Mouse (Mus musculus) neural tube, embryonic 13.5 days (tissue): ENCODE results near the gene 1700056E22Rik. TPM values are rescaled to one million over a fixed set of nuclear protein-coding genes. Genes with fewer than 3 reads are reported as not detected.

Experiments
- ATAC-seq: fragments of 200-750 bp; cut with Nextera tagmentation; 2 replicates; pipeline ENCODE4 v1.8.0; 2017; ENCODE audit warnings: low read depth, mild to moderate bottlenecking, moderate TSS enrichment, moderate library complexity
- H3K27ac ChIP-seq: fragments of 300-500 bp; sonication (generic); replicated peaks from 2 replicates; pipeline ENCODE4 v1.5.1; 2015; ENCODE audit warnings: moderate library complexity, mild to moderate bottlenecking, inconsistent platforms
- H3K27me3 ChIP-seq: fragments of 300-500 bp; sonication (generic); 2 replicates; pipeline ENCODE4 v1.6.1; 2015; ENCODE audit warnings: mild to moderate bottlenecking, inconsistent platforms
- H3K36me3 ChIP-seq: fragments of 300-500 bp; sonication (generic); 2 replicates; pipeline ENCODE4 v1.6.1; 2015; ENCODE audit warnings: mild to moderate bottlenecking, inconsistent platforms
- H3K4me1 ChIP-seq: fragments of 300-500 bp; sonication (generic); replicated peaks from 2 replicates; pipeline ENCODE4 v1.6.1; 2015; ENCODE audit warnings: inconsistent platforms
- H3K4me2 ChIP-seq: fragments of 300-500 bp; sonication (generic); 2 replicates; pipeline ENCODE4 v1.6.1; 2015; ENCODE audit warnings: inconsistent platforms, mild to moderate bottlenecking, moderate library complexity
- H3K4me3 ChIP-seq: fragments of 300-500 bp; sonication (generic); 2 replicates; pipeline ENCODE4 v1.5.1; 2015; ENCODE audit warnings: mild to moderate bottlenecking, inconsistent platforms
- H3K9ac ChIP-seq: fragments of 300-500 bp; sonication (generic); 2 replicates; pipeline ENCODE4 v1.6.1; 2015; ENCODE audit warnings: moderate library complexity, mild to moderate bottlenecking, inconsistent platforms
- H3K9me3 ChIP-seq: fragments of 300-500 bp; sonication (generic); 2 replicates; pipeline ENCODE4 v1.6.1; 2016; ENCODE audit warnings: inconsistent platforms
- WGBS: fragments of 180-500 bp; shearing (Covaris S2); methylation state at CpG from one replicate; pipeline ENCODE4 v1.1.7; 2015; 5-methylcytosine and 5-hydroxymethylcytosine counted together
- polyA plus RNA-seq: library from polyadenylated mRNA; unstranded; fragments of >200 nt; fragmentation: Nextera tagmentation; extraction: Ambion mirVana; gene quantifications from 2 replicates; pipeline ENCODE4 v1.2.1, GENCODE M21; 2015

Gene 1700056E22Rik
- polyA plus RNA-seq, 1 experiment from 2014 or later = 0.89 TPM

DNA sequence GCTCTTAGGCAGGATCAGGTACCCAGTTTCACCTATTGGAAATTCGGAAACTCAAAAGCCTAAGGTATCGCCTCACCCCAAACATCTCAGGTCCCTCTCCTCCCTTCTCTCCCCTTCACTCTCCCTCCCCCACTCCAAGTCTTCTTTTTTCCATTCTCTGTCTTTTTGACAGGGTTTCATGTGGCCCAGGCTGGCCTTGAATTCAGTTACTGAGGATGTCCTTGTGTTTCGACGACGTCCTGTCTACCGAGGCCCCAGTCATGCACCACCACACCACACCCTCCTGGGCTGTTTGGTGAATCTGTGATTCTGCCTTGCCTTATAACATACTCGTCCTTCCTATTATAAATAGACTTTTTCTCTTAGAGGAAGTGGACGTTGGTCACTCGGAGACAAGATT lies 13.7 kb upstream of the 1700056E22Rik start:
- no peak overlapping the region for H3K4me3 ChIP-seq
- no peaks in the 10 kb centered on the region for H3K36me3 ChIP-seq
- H3K4me2 ChIP-seq = no peak overlapping the region
- no peaks in the 10 kb centered on the region for H3K9me3 ChIP-seq
- H3K27me3 ChIP-seq = no peaks in the 10 kb centered on the region
- H3K27ac ChIP-seq = no peak overlapping the region
- no peak for ATAC-seq
- H3K9ac ChIP-seq = no peak overlapping the region
- WGBS = 84% methylated on average over 9 of the region's 9 CpGs
- peaks cover 8% of the 10 kb centered on the region for H3K4me1 ChIP-seq

DNA sequence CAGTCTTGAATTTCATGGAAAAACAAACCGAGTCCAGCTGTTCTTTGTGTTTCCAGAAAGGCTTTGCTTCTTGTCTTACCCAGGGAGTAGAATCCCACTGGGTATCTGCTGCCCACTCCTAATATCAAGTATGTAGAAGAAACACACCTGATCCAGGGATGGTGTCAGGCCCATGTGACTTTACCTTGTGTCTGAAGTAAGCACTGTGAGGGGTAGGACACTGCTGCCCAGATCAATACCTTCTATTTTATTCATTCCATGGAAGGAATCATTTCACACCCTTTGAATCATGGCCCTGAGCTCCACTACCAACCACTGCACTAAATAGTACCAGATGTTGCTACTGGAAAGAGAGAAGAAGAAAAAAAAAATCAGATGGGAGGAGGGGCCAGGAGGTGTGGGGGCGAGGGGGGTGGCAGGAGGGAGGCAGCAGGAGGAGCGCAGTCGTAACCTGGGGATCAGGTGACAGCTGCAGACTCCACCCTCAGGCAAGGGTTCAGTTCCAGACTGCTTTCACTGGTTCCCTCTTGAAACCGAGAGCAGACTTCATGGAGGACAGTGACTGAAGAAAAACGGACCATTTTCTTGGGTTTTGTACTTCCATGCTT lies 12.1 kb upstream of the 1700056E22Rik start:
- Histone ChIP-seq H3K9me3 (no peaks in the 10 kb centered on the region), H3K27ac (no peak overlapping the region), H3K4me2 (no peak overlapping the region), H3K9ac (no peak overlapping the region), H3K27me3 (no peaks in the 10 kb centered on the region), H3K4me3 (no peak overlapping the region), H3K4me1 (peaks cover 12% of the 10 kb centered on the region; the same call in 1 of the 2 replicates), H3K36me3 (no peaks in the 10 kb centered on the region)
- ATAC-seq = no peak
- WGBS = 52% methylated on average over 6 of the region's 6 CpGs

DNA sequence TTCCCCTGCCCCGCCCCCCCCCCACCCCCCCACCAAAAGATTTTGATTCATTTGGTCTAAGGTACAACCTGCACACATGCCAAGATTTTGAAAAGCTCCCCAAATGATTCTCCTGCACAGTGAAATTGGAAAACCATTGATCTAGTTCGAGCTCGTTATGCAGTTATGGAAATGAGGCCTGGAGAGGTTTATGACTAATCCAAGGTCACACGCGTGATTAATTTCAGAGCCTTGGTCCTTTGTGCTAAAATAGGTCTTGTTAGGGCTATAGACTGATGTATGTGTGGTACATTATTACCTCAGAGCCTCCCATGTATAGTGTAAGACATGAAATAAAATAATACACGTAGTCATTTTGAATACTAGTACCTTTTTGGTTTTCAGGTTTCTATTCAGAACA lies 9.3 kb upstream of the 1700056E22Rik start:
- no peaks in the 10 kb centered on the region for H3K36me3 ChIP-seq
- ATAC-seq = no peak
- 81% methylated on average over 6 of the region's 6 CpGs for WGBS

DNA sequence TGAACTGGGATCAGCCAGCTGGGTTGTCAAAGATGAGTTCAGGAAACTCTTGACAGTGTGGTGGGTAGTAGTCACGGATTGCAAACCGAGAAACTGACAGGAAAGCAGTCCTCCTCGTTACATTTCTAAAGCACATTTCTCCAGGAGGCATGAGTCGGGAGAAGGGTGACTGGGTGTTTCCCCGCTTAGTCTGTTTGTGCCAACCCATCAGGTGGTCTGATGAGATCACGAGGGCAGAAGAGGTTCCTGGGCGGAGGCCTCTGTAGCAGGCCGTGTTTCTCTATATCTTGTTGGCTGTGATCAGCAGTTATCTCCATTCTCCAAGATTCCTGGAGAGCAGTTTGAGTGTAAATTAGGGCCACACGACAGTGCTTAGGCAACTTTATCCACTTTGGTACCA lies 8.6 kb upstream of the 1700056E22Rik start:
- 74% methylated on average over 9 of the region's 9 CpGs for WGBS
- Histone ChIP-seq H3K9me3 (no peaks in the 10 kb centered on the region), H3K4me2 (no peak overlapping the region), H3K27ac (no peak overlapping the region), H3K27me3 (no peaks in the 10 kb centered on the region), H3K4me1 (peaks cover 31% of the 10 kb centered on the region), H3K9ac (no peak overlapping the region), H3K36me3 (no peaks in the 10 kb centered on the region), H3K4me3 (no peak overlapping the region)
- ATAC-seq = no peak

More for the DNA sequence above, 9.3 kb upstream of the 1700056E22Rik start:
- H3K27ac ChIP-seq = no peak overlapping the region
- H3K27me3 ChIP-seq = no peaks in the 10 kb centered on the region
- H3K9me3 ChIP-seq = no peaks in the 10 kb centered on the region
- H3K4me3 ChIP-seq = no peak overlapping the region
- H3K4me2 ChIP-seq = no peak overlapping the region
- no peak overlapping the region for H3K9ac ChIP-seq
- H3K4me1 ChIP-seq = peaks cover 31% of the 10 kb centered on the region

DNA sequence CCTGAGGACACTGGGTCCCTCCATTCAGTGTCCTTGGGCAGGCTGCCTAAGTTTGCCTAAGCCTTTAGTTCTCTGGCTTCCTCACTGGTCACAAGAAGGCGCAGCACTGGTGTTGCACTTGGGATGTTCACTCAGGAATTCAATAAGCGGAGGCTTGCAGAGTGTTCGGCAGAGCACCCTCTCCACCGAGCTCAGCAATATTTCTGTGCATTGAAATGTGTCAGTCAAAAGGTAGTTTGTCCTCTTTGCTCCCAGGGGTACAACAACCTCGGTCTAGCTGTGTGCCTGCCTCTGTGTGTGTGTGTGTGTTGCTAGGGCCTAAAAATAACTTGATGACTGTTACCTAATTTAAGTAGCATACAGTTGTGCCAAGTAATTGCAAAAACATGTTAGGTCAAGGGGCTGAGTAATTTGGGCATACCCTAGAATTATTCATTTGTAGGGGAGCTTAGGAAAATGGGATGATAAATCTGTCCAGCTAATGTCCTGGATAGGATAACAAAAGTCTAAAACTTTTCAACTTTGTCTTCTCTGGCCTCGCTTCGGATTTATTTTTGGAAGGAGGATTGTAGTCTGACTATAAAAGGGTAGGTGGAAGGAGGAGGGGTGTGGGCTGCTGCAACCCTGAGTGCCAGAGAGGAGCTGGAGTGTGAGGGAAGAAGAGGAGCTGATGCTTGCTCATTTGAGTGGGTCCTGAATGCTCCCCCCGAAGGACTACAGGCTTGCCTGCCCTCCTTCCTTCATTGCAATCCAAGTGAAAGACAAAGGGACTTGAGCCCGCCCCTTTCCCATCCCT lies 7.9 kb upstream of the 1700056E22Rik start:
- H3K27ac ChIP-seq = no peak overlapping the region
- no peak overlapping the region for H3K4me2 ChIP-seq
- WGBS = 71% methylated on average over 9 of the region's 9 CpGs

DNA sequence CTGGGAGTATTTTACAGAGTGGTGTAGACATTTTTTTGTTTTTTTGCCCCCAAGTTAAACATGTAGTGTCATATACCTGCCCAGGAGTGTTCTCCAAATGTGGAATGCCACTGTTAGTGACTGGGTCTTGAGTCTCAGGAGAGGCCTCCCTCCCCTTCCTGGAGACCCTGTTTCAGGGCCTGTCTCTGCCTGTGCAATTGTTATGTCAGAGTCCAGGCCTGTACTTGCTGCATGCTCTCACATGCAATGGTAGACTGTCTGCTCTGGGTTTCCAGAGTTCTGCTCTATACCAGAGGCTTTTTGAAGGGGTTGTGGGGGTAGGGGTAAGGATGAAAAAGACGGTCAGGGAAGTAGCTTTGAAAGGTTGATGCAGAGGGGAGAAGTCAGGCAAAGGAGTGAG lies 6.8 kb upstream of the 1700056E22Rik start:
- Histone ChIP-seq H3K27ac (no peak overlapping the region), H3K4me3 (no peak overlapping the region), H3K4me2 (0 out of 2 replicates have a peak overlapping the region, but pooled peaks have one; percentile 7), H3K9ac (no peak overlapping the region), H3K27me3 (no peaks in the 10 kb centered on the region), H3K4me1 (peaks cover 47% of the 10 kb centered on the region), H3K36me3 (no peaks in the 10 kb centered on the region), H3K9me3 (no peaks in the 10 kb centered on the region)
- WGBS = 92% methylated on average over 1 of the region's 1 CpGs
- no peak for ATAC-seq

More for the DNA sequence above, 7.9 kb upstream of the 1700056E22Rik start:
- Histone ChIP-seq H3K4me1 (peaks cover 36% of the 10 kb centered on the region), H3K9me3 (no peaks in the 10 kb centered on the region), H3K9ac (0 out of 2 replicates have a peak overlapping the region, but pooled peaks have one; percentile 31), H3K27me3 (no peaks in the 10 kb centered on the region), H3K36me3 (no peaks in the 10 kb centered on the region), H3K4me3 (no peak overlapping the region)
- ATAC-seq = no peak

DNA sequence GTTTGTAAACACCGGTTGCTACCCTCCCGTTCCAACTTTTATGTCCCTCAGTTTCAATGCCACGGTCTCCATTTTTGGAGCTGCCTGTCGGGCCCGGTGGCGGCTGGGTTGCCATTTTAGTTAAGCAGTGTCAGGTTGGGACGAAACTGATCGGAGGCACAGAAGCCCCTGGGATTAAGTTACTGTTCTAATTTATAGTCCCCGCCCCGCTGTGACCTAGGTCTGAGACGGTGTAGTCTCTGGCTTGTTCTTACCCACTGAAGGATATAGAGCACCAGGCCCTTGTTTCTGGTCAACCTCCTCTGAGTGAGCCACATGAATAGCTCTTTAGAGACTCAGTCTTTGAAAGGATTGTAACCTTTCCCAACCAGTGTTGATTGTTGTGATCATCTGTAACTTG lies 6.1 kb upstream of the 1700056E22Rik start:
- 81% methylated on average over 11 of the region's 11 CpGs for WGBS
- Histone ChIP-seq H3K4me1 (peaks cover 54% of the 10 kb centered on the region), H3K4me3 (no peak overlapping the region), H3K27me3 (no peaks in the 10 kb centered on the region), H3K4me2 (0 out of 2 replicates have a peak overlapping the region, but pooled peaks have one; percentile 0), H3K27ac (no peak overlapping the region), H3K9ac (no peak overlapping the region), H3K9me3 (no peaks in the 10 kb centered on the region), H3K36me3 (no peaks in the 10 kb centered on the region)
- ATAC-seq = no peak

DNA sequence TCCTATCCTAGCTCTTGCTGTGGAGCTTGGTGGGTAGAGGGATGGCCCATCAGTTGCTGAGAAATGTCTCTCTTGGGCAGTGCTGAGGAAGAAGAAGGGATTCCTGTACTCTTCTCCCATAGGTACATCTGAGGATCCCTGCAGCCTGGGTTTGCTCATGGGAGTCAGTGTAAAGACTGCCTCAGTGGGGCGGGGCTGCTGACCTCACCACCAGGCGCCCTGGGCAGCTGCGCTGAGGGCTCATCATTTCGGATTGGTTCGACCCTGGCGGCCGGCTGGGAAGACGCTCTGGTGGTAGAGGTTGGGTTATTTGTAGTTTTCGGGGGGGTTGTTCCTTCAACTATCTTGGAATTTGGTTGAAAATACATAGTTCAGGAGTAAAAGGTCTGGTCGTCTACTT lies 5.2 kb upstream of the 1700056E22Rik start:
- Histone ChIP-seq H3K36me3 (no peaks in the 10 kb centered on the region), H3K27ac (no peak overlapping the region), H3K9me3 (no peaks in the 10 kb centered on the region), H3K4me3 (no peak overlapping the region), H3K4me1 (peaks cover 54% of the 10 kb centered on the region), H3K4me2 (no peak overlapping the region), H3K27me3 (no peaks in the 10 kb centered on the region), H3K9ac (no peak overlapping the region)
- ATAC-seq = no peak
- WGBS = 93% methylated on average over 10 of the region's 10 CpGs

DNA sequence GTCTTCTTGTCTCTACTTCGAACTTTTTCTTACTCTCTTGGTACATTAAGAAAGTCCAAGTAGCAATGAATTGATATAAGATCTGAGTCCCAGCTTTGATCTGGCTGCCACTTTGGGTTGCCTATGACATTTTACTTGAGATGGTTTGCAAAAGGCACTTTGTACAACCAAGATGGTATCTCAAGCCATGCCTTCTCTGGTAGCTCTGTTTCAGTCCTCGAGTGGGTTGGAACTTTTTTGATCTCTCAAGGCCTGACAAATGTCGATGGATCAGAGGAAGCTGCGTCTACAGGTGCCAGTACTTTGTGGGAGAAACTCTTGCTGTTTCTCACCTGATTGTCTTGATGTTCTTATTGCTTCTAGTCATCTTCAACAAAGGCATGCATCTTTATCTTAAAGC lies 3.7 kb upstream of the 1700056E22Rik start:
- no peaks in the 10 kb centered on the region for H3K9me3 ChIP-seq
- no peaks in the 10 kb centered on the region for H3K27me3 ChIP-seq
- no peak overlapping the region for H3K4me2 ChIP-seq
- H3K36me3 ChIP-seq = no peaks in the 10 kb centered on the region
- peaks cover 61% of the 10 kb centered on the region for H3K4me1 ChIP-seq
- H3K27ac ChIP-seq = no peak overlapping the region
- no peak overlapping the region for H3K4me3 ChIP-seq
- no peak for ATAC-seq
- H3K9ac ChIP-seq = no peak overlapping the region
- 89% methylated on average over 4 of the region's 4 CpGs for WGBS

DNA sequence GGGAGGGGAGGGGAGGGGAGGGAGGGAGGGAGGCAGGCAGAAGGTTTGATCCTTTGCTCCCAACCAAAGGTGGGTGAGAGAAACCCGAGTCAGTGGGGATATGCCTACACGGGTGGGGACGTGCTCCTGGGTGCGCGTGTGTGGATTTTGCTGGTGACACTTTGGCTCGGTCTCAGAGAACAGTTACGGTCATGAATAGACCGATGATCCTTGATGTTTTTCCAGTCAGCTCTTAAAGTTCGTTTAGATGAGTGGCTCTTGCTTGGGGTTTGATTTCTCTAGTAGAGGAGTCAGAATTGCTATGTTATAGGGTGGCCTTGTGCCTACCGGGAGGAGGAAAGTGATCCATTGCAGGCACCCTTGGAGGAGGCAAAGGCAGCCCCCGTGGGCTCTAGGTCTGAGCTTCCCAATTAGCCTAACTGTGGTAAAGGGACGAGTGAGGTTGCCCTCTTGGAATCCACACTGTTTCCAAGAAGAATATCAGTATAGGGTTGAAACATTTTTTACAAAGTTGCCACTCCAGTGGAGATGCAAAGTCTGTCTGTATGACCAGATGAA lies 1.3 kb upstream of the 1700056E22Rik start:
- no peaks in the 10 kb centered on the region for H3K9me3 ChIP-seq
- H3K4me2 ChIP-seq = peak overlapping the region; percentile 84
- H3K4me1 ChIP-seq = peaks cover 50% of the 10 kb centered on the region
- H3K27me3 ChIP-seq = no peaks in the 10 kb centered on the region
- 7% methylated on average over 12 of the region's 12 CpGs for WGBS
- H3K27ac ChIP-seq = no peak overlapping the region
- no peaks in the 10 kb centered on the region for H3K36me3 ChIP-seq
- ATAC-seq = no peak
- H3K4me3 ChIP-seq = peak overlapping the region; percentile 70
- peak overlapping the region; percentile 74 for H3K9ac ChIP-seq

DNA sequence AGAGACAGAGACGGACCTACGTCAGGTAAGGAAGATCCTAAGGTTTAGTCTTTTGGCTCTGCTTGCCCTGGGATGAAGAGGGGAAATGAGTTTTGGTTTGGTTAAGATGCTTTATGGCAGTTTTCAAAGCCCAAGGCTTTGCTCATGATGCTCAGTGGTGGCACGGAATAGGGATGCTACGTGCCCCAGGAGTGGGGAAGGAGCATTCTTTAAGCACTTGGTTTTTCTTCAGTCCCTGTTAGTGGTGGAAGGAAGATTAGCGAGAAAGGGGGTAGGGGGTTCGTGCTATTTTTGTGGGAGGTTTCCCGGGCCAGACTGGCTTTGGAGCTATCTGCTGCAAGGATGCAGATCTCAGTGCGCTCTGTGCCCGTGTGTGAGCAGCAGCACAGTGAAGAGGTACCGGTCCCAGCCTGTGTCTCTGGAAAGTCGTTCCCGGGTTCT lies 660 bp upstream of the 1700056E22Rik start:
- no peaks in the 10 kb centered on the region for H3K27me3 ChIP-seq
- H3K4me3 ChIP-seq = peak overlapping the region; percentile 70
- peak overlapping the region; percentile 97 for H3K27ac ChIP-seq
- no peaks in the 10 kb centered on the region for H3K9me3 ChIP-seq
- peaks cover 43% of the 10 kb centered on the region for H3K4me1 ChIP-seq
- under 1% methylated on average over 12 of the region's 12 CpGs for WGBS
- H3K4me2 ChIP-seq = peak overlapping the region; percentile 84
- peak; percentile 5; the same call in 1 of the 2 replicates for ATAC-seq
- no peaks in the 10 kb centered on the region for H3K36me3 ChIP-seq
- H3K9ac ChIP-seq = peak overlapping the region; percentile 74

DNA sequence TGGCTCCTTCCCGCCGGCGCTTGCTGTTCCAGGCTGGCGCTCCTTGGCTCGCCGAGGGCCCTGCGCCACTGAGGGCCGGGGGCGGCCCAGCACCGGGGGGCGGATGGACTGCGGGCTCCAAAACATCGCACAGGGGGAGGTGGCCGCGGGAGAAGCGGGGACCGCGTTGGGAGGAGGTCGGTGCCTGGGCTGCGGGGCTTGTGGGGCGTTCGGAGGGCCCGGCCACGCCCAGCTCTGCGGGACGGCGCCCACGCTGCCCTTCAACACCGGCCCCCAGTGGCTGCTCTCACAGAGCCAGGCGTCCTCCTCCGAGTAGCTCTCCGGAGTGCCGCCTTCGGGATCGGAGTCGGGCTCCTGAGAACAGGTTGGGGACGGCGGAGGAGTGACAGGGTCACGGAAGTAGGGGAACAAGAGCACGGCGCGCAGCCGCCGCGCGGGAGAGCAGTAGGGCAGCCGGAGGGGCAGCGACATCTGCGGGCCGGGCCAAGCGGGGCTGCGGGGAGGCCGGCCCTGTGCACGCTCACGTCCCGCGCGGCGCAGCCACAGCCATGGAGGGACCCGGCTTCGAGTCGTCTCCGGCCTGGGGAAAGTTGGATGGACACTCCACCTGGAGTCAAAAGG lies 601 bp downstream of the 1700056E22Rik start:
- peak overlapping the region; percentile 87 for H3K9ac ChIP-seq
- no peaks in the 10 kb centered on the region for H3K9me3 ChIP-seq
- H3K27me3 ChIP-seq = no peaks in the 10 kb centered on the region
- 1% methylated on average over 63 of the region's 63 CpGs for WGBS
- H3K27ac ChIP-seq = peak overlapping the region; percentile 97
- no peaks in the 10 kb centered on the region for H3K36me3 ChIP-seq
- H3K4me3 ChIP-seq = peak overlapping the region; percentile 70
- peak overlapping the region; percentile 88 for H3K4me2 ChIP-seq
- H3K4me1 ChIP-seq = peaks cover 37% of the 10 kb centered on the region
- peak; percentile 86 for ATAC-seq
